Mouse (Mus musculus) urinary bladder, adult 18-20 months (tissue): ENCODE measurements around the gene Pik3cg.

Source experiments
- DNase-seq, 2 experiments: peaks; one replicate each; pipeline ENCODE4 v3.0.0; 2022; ENCODE audit warnings: low spot score in 2 of 2, mixed read lengths in 2 of 2

Gene Pik3cg

GRCm38 (mm10) chr12:32143782-32144181 lies 64.7 kb downstream of the Pik3cg start:
- DNase-seq: no peak

DNA sequence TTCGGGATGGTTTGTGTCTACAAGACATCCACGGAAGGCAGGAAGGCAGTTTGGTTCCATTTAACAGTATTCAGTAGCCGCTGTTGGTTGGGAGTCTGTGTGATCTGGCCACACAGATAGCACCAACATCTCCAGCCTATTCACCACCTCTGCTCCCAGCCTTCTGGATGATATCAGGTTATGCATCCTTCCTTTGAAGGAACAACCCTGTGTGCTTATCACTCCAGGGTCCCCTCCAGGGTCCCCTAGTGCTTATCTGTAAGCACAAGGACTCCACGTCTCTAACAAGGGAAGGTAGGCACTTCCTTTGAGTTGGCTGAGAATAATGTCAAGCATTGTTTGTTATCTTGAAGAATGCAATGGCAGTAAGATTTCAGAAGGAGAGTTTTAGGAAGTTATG lies 65.3 kb downstream of the Pik3cg start:
- no peak for DNase-seq

DNA sequence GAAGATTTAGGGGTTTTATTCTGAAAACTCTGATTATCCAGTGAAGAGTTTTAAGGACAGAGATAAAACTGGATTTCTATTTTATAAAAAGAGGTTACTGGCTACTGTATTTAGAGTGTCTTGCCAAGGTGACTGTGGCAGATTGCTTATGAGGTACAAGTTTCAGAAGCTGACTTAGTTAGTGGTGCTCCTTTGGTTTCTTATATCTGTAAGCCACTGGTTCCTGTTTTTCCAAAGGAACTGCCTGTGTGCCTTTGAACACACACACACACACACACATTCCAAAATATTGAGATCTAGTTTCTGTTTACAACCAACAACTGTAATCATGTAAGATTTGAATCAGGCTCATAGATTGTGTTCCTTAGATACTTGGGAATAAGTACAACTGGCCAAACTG lies 66.7 kb downstream of the Pik3cg start:
- no peak for DNase-seq

DNA sequence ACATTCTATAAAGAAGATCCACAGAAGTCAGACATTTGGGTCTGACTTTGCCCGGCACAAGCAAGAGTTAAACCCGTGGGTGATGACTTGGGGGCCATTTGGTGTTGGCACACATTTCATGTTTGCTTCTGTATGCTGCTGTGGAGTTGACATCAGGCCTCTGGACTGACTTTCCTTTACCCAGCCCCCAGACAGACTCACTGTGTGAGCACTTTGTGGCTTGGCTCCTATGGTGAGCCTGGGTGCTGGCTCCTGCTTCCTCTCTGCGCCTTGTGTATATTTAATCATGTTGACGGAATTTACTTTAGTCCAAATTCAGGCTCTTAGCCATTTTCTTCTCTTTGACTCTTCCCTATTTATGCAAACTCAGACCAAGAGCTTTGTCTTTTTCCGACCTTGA lies 69.6 kb downstream of the Pik3cg start:
- DNase-seq: no peak

GRCm38 (mm10) chr12:32138362-32138761 lies 70.1 kb downstream of the Pik3cg start:
- no peak for DNase-seq

DNA sequence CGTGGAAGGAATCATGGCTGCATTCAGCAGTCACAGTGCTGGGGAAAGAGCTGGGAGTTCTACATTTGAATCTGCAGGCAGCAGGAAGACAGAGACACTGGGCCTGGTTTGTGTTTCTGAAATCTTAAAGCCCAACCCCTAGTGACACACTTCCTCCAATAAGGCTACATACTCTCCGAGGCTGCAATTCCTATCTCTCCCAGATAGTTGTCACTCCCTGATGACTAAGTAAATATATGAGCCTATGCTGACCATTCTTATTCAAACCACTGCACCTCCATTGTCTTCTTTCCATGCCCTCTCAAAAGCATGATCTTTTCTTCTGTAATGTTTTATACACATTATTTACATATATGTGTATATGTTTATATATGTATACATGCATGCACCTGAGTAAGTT lies 70.9 kb downstream of the Pik3cg start:
- no peak for DNase-seq

DNA sequence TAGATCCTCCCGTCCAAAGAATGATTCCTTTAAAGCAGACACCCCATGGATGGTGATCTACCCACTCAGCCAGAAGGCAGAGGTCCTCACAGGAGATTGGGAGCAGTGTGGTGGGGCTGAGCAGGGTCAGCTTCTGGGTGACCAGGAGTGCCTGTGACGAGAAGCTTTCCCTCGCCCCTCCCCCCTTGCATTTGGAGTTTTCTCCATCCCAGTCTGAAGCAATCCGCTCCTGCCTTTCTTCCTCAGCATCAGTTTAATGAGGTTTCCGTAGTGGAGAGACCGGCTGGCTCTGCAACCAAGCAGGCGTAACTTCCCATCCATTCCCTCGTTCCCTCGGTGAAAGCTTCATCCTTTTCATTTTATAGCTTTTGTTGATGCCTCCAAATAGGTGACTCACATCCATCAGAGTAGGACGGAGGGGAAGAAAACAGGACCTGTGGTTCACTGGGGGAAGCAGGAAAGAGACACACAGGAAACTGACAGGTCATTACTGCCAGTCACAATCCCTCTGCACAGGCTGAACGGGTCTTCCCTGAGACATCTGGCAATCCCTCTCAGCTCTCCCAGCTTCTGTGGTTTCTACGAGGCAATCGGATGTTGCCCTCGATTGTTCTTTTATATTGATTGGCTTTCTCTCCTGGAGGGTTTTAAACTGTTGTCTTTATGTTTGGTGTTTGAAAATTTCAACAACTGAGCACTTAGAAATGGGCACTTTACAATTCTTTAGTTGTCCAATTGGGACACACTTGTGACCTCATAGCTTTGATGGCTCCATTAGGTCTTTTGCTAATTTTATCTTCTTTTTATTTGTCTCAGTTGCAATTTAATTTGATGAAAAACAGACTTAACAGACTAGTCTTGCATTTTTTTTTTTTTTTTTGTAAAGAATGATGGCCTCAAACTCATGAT lies 80.6 kb downstream of the Pik3cg start:
- no peak for DNase-seq

- DNase-seq: no peak
Observed at GRCm38 (mm10) chr12:32127158-32127557, 81.3 kb downstream of the Pik3cg start.

GRCm38 (mm10) chr12:32124456-32124855 lies 84.0 kb downstream of the Pik3cg start:
- no peak for DNase-seq

DNA sequence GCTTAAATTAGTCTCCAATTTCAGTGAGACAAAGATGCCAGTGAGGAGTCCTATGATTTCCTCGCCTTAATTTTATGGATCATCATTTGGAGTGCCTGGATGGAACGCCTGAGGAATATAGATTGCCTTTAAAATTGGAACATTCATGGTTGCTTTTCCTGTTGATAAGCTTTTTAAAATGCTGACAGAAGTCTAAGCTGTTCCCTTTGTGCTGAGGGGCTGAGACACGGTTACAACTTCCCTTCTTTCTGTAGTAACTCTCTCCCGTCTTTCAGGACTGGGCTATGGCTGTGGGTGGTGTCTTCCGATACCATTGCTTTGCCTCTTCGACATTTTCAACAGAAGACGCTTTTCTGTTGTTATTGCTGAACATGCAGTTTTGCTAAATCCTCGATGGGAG lies 84.4 kb downstream of the Pik3cg start:
- DNase-seq: no peak

- no peak for DNase-seq
Observed at GRCm38 (mm10) chr12:32123559-32123958, 84.9 kb downstream of the Pik3cg start.
